Mouse (Mus musculus): Measurements from ENCODE around the gene Rnf151. TPM values are rescaled to one million over a fixed set of nuclear protein-coding genes. Genes with fewer than 3 reads are reported as not detected.

The Rnf151 gene
- polyA plus RNA-seq, 1 experiment, result 1.8 TPM

DNA sequence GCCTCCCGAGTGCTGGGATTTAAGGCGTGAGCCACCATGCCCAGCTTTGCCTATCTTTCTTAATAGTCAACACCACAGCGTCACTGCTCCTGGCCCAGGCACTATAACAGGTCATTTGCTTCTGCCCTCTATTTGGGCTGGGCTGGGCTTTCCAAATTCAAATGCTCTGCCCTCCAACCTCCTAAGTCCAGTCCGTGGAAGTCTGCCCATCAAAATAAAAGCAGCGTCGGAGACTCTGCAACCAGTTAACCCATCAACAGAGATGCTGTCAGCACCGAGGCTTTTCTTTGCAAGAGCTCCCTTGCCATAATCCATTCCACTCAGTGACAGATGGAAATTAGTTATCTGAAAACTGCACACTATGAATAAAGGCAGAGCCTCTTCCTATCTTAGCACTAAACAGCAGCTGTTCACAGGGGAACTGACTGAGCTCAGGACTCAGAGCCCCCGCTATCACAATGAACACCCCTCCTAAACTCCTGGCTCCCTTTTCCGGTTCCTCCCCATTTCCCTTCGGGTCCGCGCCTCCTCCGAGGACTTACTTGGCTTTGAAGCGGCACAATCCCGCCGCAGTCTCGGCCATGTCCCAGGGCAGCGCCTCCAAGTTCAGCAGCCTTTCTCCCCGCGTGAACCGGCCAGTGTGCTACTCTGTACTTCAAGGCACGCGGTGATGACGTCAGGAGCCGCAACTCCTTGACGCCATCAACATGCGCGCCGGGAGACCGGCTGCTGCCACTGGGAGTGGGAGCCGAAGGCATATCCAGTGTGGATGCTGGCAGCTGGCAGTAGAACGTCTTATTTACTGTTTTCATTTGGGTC, 10.7 kb downstream of the Rnf151 start, which contains the start of gene Tbl3:
TSS of gene Tbl3 (minus strand) at position 679 of the 819 bp plus-strand sequence.
- Histone ChIP-seq H3ac (ENCODE audit: control insufficient read depth, insufficient read length, low read depth) (peak within 1 kb of the TSS; percentile 86), H3K79me2 (ENCODE audit: control insufficient read depth, insufficient read depth) (peaks cover 25% of the 10 kb centered on the region), H3K27me3 (ENCODE audit: control insufficient read depth, insufficient read depth, insufficient read length) (no peaks in the 10 kb centered on the region), H3K4me3 (ENCODE audit: insufficient read depth, poor library complexity, severe bottlenecking) (peak within 1 kb of the TSS; percentile 96), H3K36me3 (ENCODE audit: control insufficient read depth, insufficient read depth) (peaks cover 27% of the 10 kb centered on the region), H3K79me3 (ENCODE audit: low read depth) (peaks cover 19% of the 10 kb centered on the region)
- TF ChIP-seq MAX (IDR thresholded peaks at IDR 0.05), result peak; percentile 78
- no peak for TF ChIP-seq CEBPB (IDR thresholded peaks at IDR 0.05; ENCODE audit: low read depth)

DNA sequence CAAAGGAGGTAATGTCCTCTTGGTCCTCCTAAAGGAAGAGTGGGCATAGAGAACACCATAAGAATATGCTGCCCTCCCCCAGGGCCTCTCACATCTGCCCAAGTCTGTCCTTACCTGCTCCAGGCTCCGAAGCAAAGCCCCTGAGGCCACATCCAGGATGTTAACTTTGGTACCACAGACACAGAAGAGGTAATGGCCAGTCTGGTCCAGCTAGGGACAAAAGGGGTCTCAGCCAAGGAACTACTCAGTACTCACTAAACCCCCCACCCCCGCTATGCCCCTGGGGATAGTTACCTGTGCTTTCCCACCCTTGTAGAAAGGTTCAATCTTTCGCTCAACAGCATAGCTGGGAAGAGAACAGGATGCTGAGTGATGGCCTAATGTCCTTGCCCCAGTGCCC, 12.0 kb downstream of the Rnf151 start:
- no peak for TF ChIP-seq MYOG (IDR thresholded peaks at IDR 0.05; ENCODE audit: control insufficient read depth, extremely low read depth, insufficient read length)
- no peak for TF ChIP-seq MYOD1 (IDR thresholded peaks at IDR 0.05; ENCODE audit: control insufficient read depth, insufficient read length, low read depth)
- no peak for TF ChIP-seq MAX (IDR thresholded peaks at IDR 0.05)
- TF ChIP-seq USF1 (IDR thresholded peaks at IDR 0.05; ENCODE audit: low read depth), result no peak
- TF ChIP-seq CEBPB (IDR thresholded peaks at IDR 0.05; ENCODE audit: low read depth), result no peak
- TF ChIP-seq FOSL1 (IDR thresholded peaks at IDR 0.05; ENCODE audit: insufficient read depth, low read length, poor library complexity, severe bottlenecking), result no peak
- no peak for TF ChIP-seq CTCF (IDR thresholded peaks at IDR 0.05; ENCODE audit: control insufficient read depth, insufficient read depth, insufficient read length)
- peaks cover 40% of the 10 kb centered on the region for H3K36me3 ChIP-seq (ENCODE audit: control insufficient read depth, insufficient read depth)

DNA sequence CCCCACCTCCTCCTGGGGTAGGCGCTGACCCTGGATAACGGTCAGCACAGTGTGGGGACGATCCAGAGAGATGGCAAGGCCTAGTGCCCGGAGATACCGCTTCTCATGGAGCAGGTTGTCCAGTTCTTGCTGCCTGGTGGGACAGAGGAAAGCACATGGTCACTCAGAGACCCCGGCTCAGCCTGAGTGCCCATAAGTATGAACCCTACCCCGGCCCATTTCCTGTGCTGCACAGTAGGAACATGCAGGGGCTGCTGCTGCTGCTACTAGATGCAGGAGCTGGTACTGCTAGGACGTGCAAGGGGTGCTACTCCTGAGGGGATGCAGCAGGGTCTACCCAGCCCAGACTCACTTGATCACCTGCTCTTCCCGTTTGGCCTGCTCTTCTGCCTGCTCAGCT, 16.6 kb downstream of the Rnf151 start:
- Histone ChIP-seq H3K79me3 (ENCODE audit: low read depth) (peaks cover 9% of the 10 kb centered on the region), H3K79me2 (ENCODE audit: control insufficient read depth, insufficient read depth) (peaks cover 12% of the 10 kb centered on the region), H3K4me3 (ENCODE audit: insufficient read depth, poor library complexity, severe bottlenecking) (no peak overlapping the region), H3K36me3 (ENCODE audit: control insufficient read depth, insufficient read depth) (peaks cover 49% of the 10 kb centered on the region), H3K27me3 (ENCODE audit: control insufficient read depth, insufficient read depth, insufficient read length) (no peaks in the 10 kb centered on the region), H3ac (ENCODE audit: control insufficient read depth, insufficient read length, low read depth) (no peak overlapping the region)
- TF ChIP-seq FOSL1 (IDR thresholded peaks at IDR 0.05; ENCODE audit: insufficient read depth, low read length, poor library complexity, severe bottlenecking) (no peak), CTCF (IDR thresholded peaks at IDR 0.05; ENCODE audit: control insufficient read depth, insufficient read depth, insufficient read length) (no peak), CEBPB (IDR thresholded peaks at IDR 0.05; ENCODE audit: low read depth) (no peak), USF1 (IDR thresholded peaks at IDR 0.05; ENCODE audit: low read depth) (no peak), MAX (IDR thresholded peaks at IDR 0.05) (no peak), MYOG (IDR thresholded peaks at IDR 0.05; ENCODE audit: control insufficient read depth, extremely low read depth, insufficient read length) (no peak), MYOD1 (IDR thresholded peaks at IDR 0.05; ENCODE audit: control insufficient read depth, insufficient read length, low read depth) (no peak)

More for the DNA sequence above, 12.0 kb downstream of the Rnf151 start:
- Histone ChIP-seq H3K79me3 (ENCODE audit: low read depth) (peaks cover 19% of the 10 kb centered on the region), H3K4me3 (ENCODE audit: insufficient read depth, poor library complexity, severe bottlenecking) (no peak overlapping the region), H3K27me3 (ENCODE audit: control insufficient read depth, insufficient read depth, insufficient read length) (no peaks in the 10 kb centered on the region), H3ac (ENCODE audit: control insufficient read depth, insufficient read length, low read depth) (peak overlapping the region; percentile 53), H3K79me2 (ENCODE audit: control insufficient read depth, insufficient read depth) (peaks cover 25% of the 10 kb centered on the region)

DNA sequence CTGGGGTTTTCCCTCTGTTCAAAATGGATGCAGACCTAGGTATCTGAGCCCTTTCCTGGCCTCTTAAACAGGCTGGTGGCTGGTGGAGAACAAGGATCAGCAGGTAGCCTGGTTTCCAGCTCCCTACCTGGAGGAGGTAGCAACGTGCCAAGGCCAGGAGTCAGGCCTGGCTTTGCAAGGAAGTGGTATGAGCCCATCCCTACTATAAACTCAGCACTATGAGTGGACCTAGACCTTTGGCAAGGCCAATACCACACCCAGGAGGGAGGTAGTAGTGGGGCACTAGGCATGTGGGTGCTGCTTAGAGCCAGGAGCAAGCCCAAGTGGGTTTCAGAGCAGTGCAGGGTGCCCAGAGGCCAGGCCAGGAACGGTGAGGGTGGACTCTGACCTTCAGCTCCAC, 18.4 kb downstream of the Rnf151 start:
- peaks cover under 1% of the 10 kb centered on the region for H3K79me3 ChIP-seq (ENCODE audit: low read depth)
- H3ac ChIP-seq (ENCODE audit: control insufficient read depth, insufficient read length, low read depth), result no peak overlapping the region
- peaks cover 38% of the 10 kb centered on the region for H3K36me3 ChIP-seq (ENCODE audit: control insufficient read depth, insufficient read depth)
- no peak for TF ChIP-seq MAX (IDR thresholded peaks at IDR 0.05)
- TF ChIP-seq MYOD1 (IDR thresholded peaks at IDR 0.05; ENCODE audit: control insufficient read depth, insufficient read length, low read depth), result no peak
- no peak for TF ChIP-seq CEBPB (IDR thresholded peaks at IDR 0.05; ENCODE audit: low read depth)
- no peak for TF ChIP-seq USF1 (IDR thresholded peaks at IDR 0.05; ENCODE audit: low read depth)
- TF ChIP-seq CTCF (IDR thresholded peaks at IDR 0.05; ENCODE audit: control insufficient read depth, insufficient read depth, insufficient read length), result no peak
- H3K27me3 ChIP-seq (ENCODE audit: control insufficient read depth, insufficient read depth, insufficient read length), result no peaks in the 10 kb centered on the region
- H3K79me2 ChIP-seq (ENCODE audit: control insufficient read depth, insufficient read depth), result peaks cover 13% of the 10 kb centered on the region
- no peak overlapping the region for H3K4me3 ChIP-seq (ENCODE audit: insufficient read depth, poor library complexity, severe bottlenecking)

DNA sequence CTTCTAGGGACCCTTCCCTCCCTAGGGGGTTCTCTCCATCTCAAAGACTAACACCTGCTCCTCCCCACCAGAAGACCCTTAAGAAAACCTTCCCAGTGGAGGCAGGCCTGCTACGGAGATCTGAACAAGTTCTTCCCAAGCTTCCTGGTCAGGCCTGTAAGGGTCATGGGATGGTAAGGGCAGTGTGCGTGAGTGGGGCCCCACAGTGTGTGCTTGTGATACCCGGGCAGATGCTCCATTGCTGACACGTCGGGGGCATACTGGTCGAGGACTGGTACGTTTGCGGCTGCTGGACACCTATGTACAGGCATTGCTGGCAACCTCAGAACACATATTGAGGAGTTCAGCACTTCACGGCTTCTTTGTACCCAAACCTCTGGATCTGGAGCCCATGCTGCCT, 19.1 kb downstream of the Rnf151 start:
- Histone ChIP-seq H3K27me3 (ENCODE audit: control insufficient read depth, insufficient read depth, insufficient read length) (no peaks in the 10 kb centered on the region), H3K79me2 (ENCODE audit: control insufficient read depth, insufficient read depth) (peaks cover 16% of the 10 kb centered on the region), H3K4me3 (ENCODE audit: insufficient read depth, poor library complexity, severe bottlenecking) (no peak overlapping the region), H3K79me3 (ENCODE audit: low read depth) (peaks cover 1% of the 10 kb centered on the region), H3ac (ENCODE audit: control insufficient read depth, insufficient read length, low read depth) (no peak overlapping the region), H3K36me3 (ENCODE audit: control insufficient read depth, insufficient read depth) (peaks cover 31% of the 10 kb centered on the region)
- TF ChIP-seq MYOD1 (IDR thresholded peaks at IDR 0.05; ENCODE audit: control insufficient read depth, insufficient read length, low read depth), result no peak
- no peak for TF ChIP-seq CEBPB (IDR thresholded peaks at IDR 0.05; ENCODE audit: low read depth)
- TF ChIP-seq CTCF (IDR thresholded peaks at IDR 0.05; ENCODE audit: control insufficient read depth, insufficient read depth, insufficient read length), result no peak
- TF ChIP-seq FOSL1 (IDR thresholded peaks at IDR 0.05; ENCODE audit: insufficient read depth, low read length, poor library complexity, severe bottlenecking), result no peak
- no peak for TF ChIP-seq MAX (IDR thresholded peaks at IDR 0.05)
- TF ChIP-seq MYOG (IDR thresholded peaks at IDR 0.05; ENCODE audit: control insufficient read depth, extremely low read depth, insufficient read length), result no peak
- no peak for TF ChIP-seq USF1 (IDR thresholded peaks at IDR 0.05; ENCODE audit: low read depth)

DNA sequence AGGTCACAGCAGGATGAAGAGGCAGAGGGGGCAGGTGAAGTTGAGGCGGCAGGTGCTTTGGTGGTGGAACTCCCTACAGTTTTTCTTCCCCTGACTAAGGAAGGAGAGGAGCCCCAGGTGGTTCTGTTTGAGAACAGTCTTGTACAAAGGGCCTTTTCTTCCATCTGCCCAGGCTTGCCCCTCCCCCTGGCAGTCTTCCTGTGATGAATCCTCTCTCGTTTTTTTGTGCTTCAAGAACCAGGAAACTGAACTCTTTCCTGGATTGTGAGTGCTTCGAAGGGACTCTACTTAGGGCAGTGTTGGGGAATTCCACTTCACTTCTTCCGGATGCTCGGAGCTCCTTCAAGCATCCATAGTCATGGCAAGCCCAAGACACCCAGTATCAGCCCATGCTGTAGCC, 19.9 kb downstream of the Rnf151 start:
- H3K4me3 ChIP-seq (ENCODE audit: insufficient read depth, poor library complexity, severe bottlenecking), result no peak overlapping the region
- no peaks in the 10 kb centered on the region for H3K27me3 ChIP-seq (ENCODE audit: control insufficient read depth, insufficient read depth, insufficient read length)
- TF ChIP-seq FOSL1 (IDR thresholded peaks at IDR 0.05; ENCODE audit: insufficient read depth, low read length, poor library complexity, severe bottlenecking) (no peak), CEBPB (IDR thresholded peaks at IDR 0.05; ENCODE audit: low read depth) (no peak)
- H3K79me3 ChIP-seq (ENCODE audit: low read depth), result peaks cover 1% of the 10 kb centered on the region
- H3K36me3 ChIP-seq (ENCODE audit: control insufficient read depth, insufficient read depth), result peaks cover 32% of the 10 kb centered on the region
- no peak overlapping the region for H3ac ChIP-seq (ENCODE audit: control insufficient read depth, insufficient read length, low read depth)
- peaks cover 16% of the 10 kb centered on the region for H3K79me2 ChIP-seq (ENCODE audit: control insufficient read depth, insufficient read depth)
